Mouse (Mus musculus) CD8-positive naive resting alpha-beta T cell, adult 2 months (primary cell): ENCODE data around the gene Zfp663.

Experiments used
- DNase-seq, 2 experiments: peaks; one replicate each; pipeline ENCODE4 v3.0.0; 2022; ENCODE audit warnings: low read depth in 2 of 2, low spot score in 2 of 2

The Zfp663 gene

DNA sequence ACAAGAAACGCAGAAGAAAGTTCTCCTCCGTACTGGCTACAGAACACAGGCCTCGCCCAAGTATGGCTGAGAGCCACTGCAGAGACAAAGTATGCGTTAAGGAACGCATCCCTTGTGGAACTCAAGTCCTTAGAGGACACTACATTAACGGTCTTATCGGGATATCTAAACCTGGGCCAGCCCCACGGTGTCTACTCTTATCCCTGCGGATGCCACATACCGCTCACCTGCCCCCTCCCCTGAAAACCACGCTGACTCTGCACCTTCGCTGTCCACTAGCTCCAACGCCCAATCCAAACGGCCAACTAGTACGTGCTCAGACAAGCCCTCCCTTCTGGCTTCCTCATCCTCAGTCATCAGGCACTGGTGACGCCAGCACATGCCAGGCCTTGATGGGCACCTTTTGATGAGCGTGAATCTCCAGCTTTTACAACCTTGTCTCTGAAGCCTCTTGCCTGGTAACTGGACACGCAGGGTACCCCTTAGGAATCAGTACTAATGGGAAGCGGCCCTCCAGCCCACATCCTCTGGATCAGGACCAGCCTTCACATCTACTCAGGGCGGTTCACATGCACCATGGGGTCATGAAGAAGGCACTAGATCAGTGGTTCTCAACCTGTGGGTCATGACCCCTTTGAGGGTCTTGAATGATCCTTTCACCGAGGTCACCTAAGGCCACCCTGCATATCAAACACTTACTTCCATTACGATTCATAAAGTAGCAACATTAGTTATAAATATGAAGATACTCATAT lies 46.4 kb downstream of the Zfp663 start:
- no peak for DNase-seq

GRCm38 (mm10) chr2:165321381-165321888 lies 47.1 kb downstream of the Zfp663 start:
- DNase-seq, result no peak

GRCm38 (mm10) chr2:165320531-165321150 lies 47.9 kb downstream of the Zfp663 start:
- DNase-seq, result no peak

DNA sequence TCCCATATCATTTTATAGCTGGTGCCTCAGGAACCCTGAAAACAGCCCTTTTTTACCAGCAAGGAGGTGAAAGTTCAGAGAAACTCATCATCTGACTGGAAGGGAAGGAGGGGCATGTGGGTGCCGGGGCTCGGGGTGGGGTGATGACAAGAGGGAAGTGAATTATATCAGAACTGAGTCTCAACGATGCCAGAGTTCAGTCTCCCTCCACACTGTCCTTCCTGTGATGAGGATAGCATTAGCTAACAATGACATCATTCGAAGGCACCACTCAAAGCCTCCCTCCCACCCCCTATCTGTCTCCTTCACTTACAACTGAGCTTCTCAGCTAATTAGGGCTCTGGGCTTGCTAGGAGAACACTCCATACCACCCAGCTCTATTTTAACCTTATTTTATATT lies 49.0 kb downstream of the Zfp663 start:
- no peak for DNase-seq

- DNase-seq, result no peak
These were observed 49.6 kb downstream of the Zfp663 start for GRCm38 (mm10) chr2:165318941-165319340.

GRCm38 (mm10) chr2:165317621-165318263 lies 50.8 kb downstream of the Zfp663 start:
- no peak for DNase-seq

DNA sequence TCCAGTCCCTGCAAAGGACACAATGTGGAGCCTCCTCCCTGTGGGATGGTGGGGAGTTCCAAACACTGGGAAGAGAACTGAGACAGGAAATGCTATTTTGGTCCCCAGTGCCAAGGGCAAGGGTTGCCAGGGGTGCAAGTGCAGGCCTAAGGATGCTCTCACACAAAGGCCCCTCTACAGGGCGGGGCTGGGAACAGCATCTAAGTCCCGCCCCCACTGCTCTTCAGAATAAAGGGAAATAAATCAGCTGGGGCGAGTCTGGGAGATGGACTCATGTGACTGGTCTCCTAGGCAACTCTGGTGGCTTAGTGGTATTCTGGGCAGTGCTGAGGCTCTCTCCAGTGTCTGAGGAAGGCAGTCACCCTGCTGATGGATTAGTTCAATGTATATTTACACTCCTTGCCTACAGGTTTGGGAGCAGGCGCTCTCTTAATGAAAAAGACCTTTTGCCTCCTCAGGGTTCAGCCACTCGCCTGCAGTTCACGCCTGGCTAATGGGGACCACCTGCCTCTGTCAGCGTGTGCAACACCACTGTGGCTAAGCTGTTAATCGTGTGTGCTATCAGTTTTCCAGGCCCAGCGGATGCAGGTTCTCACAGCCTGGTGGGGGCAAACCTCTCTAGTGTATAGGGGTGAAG lies 51.6 kb downstream of the Zfp663 start:
- DNase-seq, result no peak

DNA sequence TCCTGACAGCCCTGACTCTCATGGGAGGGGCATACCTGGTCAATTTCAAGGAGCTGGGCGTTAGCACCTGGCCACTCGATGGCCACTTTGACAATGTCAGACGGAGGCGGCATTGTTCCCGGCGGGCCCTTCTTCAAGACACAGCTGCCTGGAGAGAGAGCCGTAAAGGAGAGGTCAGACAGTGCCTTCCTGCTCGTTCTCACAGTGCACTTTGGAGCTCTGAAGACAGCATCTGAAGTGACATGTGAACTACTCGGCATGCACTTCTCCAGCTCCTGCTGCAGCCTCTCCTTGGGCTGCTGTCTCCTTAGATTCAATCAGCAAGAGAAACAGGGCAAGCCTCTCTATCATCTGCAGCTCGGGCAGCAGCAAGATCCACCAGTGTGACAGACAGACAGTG lies 52.3 kb downstream of the Zfp663 start:
- DNase-seq, result no peak

- no peak for DNase-seq
These were observed 54.3 kb downstream of the Zfp663 start for GRCm38 (mm10) chr2:165314197-165314596.

GRCm38 (mm10) chr2:165312381-165312780 lies 56.1 kb downstream of the Zfp663 start:
- no peak for DNase-seq

DNA sequence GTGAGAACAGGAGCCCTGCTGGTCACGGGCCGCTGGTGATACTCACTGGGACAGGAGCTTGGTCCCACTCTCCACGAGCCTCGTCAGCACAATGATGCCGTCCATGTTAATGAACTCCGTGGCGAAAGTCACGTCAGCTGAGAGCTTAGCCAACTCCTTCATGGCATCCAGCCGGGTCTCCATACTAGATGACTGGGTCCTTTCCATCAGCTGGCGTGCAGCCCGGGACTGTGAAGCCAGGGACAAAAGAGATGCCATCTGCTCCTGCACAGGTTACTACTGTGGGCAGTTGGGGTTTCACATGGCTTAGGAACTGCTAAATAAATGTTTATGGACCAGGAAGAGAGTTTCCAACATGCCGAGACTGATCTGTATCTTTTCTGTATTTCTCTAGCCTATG lies 57.0 kb downstream of the Zfp663 start:
- DNase-seq, result no peak

- DNase-seq, result no peak
These were observed 57.6 kb downstream of the Zfp663 start for GRCm38 (mm10) chr2:165310818-165311425.

DNA sequence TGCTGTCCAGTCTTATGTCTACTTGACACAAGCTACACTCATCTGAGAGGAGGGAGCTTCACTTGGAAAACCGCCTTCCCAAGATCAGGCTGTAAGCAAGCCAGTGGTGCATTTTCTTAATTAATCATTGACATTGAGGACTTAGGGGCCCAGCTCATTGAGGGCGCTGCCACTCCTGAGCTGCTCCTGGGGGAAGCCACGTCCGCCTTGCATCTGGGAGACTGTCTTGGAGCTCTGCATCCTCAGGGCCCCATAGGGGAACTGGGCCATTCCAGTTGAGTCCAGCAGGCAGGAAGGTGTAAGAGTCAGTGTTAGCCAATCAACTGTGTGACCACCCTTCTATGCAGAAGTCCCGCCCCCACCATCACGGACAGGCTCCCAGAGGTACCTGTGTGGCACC lies 60.7 kb downstream of the Zfp663 start:
- no peak for DNase-seq

DNA sequence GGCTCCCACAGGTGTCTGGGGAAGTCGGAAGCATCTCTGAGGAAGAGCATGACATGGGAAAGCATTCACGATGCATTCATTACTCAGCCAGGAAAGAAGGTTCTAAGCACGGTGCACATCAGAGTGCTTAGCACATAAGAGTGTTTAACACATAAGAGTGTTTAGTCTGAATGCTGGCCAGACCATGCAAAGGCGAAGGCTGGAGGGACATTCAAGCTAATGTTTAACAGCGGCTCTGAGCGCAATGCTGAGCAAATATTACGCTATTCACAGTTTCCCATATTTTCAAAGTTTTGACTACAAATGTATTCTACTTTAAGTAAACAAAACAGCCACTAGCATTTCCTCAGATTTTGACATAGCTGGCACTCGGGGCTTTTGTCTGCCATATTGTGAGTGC lies 63.1 kb downstream of the Zfp663 start:
- DNase-seq, result no peak

- DNase-seq, result no peak
These were observed 63.7 kb downstream of the Zfp663 start for GRCm38 (mm10) chr2:165304819-165305218.

- DNase-seq, result no peak
These were observed 65.0 kb downstream of the Zfp663 start for GRCm38 (mm10) chr2:165303354-165304012.

- DNase-seq, result no peak
These were observed 67.1 kb downstream of the Zfp663 start for GRCm38 (mm10) chr2:165301409-165301808.
